ENCODE assay signal across 8 mouse cellular contexts in the genomic region with DNA sequence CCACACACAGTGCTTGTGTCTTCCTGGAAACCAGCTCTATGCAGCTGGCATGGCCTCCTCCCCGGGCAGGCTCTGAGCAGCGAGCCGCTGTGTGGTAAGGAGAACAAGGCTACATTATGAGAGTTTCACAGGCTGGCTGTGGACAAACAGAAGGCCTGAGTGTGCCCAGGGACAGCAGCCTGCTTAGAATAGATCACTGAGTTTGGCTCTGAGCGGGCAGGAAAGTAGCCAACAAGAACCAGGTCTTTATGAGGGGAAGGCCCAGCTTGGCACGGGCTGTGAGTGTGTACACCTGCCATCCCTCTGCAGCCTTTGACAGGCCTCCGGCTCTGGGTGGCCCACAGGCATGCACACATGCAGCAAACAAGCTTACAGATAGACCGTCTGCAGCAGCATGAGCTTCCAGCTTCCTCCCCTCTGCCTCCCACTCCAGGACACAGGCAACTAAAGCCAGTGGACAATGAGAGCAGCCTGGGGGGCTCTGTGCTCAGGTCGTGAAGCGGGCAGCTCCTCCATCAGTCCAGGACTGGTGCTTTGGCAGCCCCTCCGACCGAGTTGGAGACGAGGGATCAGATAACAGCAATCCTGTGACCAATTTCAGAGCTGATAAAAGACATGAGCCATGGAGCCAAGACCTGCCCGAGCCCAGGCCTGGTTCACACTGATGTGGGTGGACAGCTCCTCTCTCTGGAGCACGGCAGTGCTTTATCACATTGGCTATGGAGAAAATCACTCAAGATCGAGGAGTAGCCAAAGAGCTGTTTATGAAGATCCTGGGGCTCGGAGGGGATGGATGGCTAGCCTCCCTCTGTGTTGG. TPM values are rescaled to one million over a fixed set of nuclear protein-coding genes. Genes with fewer than 3 reads are reported as not detected.
A peak's percentile ranks its signal among the peaks of the same experiment; 100 is the strongest.
DNase-seq lines count a peak whose midpoint lies in the region; ATAC-seq and TF ChIP-seq lines count a peak whose summit lies in the region.

No protein-coding gene starts in this region.

- no peaks in the 10 kb centered on the region for H3K36me3 ChIP-seq in liver, embryonic 11.5 days (ENCODE audit: control insufficient read depth, insufficient read depth, low read length)
- H3K36me3 ChIP-seq in embryonic facial prominence, embryonic 10.5 days (replicated peaks): no peaks in the 10 kb centered on the region
- H3K36me3 ChIP-seq in neural tube, embryonic 13.5 days: no peaks in the 10 kb centered on the region

- no peaks in the 10 kb centered on the region for H3K9me3 ChIP-seq in liver, embryonic 11.5 days (ENCODE audit: control insufficient read depth, low read length)
- H3K9me3 ChIP-seq in embryonic facial prominence, embryonic 10.5 days: no peaks in the 10 kb centered on the region
- no peaks in the 10 kb centered on the region for H3K9me3 ChIP-seq in neural tube, embryonic 13.5 days

- H3K4me1 ChIP-seq in liver, embryonic 11.5 days (replicated peaks; ENCODE audit: control insufficient read depth, insufficient read depth, low read length): peaks cover 35% of the 10 kb centered on the region
- H3K4me1 ChIP-seq in embryonic facial prominence, embryonic 10.5 days: peaks cover 18% of the 10 kb centered on the region
- 0 out of 2 replicates have a peak, but pooled peaks cover 3% of the 10 kb centered on the region for H3K4me1 ChIP-seq in neural tube, embryonic 13.5 days (replicated peaks)

- H3K27me3 ChIP-seq in liver, embryonic 11.5 days (replicated peaks; ENCODE audit: control insufficient read depth, insufficient read depth, low read length): peaks cover 6% of the 10 kb centered on the region; the same call in 1 of the 2 replicates
- no peaks in the 10 kb centered on the region for H3K27me3 ChIP-seq in embryonic facial prominence, embryonic 10.5 days (replicated peaks; ENCODE audit: low read depth, poor library complexity, severe bottlenecking)
- no peaks in the 10 kb centered on the region for H3K27me3 ChIP-seq in neural tube, embryonic 13.5 days

- no peak overlapping the region for H3K4me2 ChIP-seq in liver, embryonic 11.5 days
- H3K4me2 ChIP-seq in neural tube, embryonic 13.5 days: no peak overlapping the region

- 60% methylated on average over 16 of the region's 16 CpGs for WGBS in liver, embryonic 11.5 days
- WGBS in embryonic facial prominence, embryonic 10.5 days: 57% methylated on average over 16 of the region's 16 CpGs
- WGBS in neural tube, embryonic 13.5 days: 70% methylated on average over 16 of the region's 16 CpGs

- no peak for ATAC-seq in liver, embryonic 11.5 days (replicated peaks; ENCODE audit: low FRiP score)
- peak; percentile 65 for ATAC-seq in neural tube, embryonic 13.5 days (ENCODE audit: low read depth)

- DNase-seq in liver: peak; percentile 44
- DNase-seq in liver, embryonic 11.5 days (ENCODE audit: low spot score): no peak
- DNase-seq in embryonic facial prominence, embryonic 10.5 days (ENCODE audit: low spot score): no peak
- peak; percentile 61 to 78 for DNase-seq in layer of hippocampus, adult 2 months (ENCODE audit: low spot score in 2 of 2)
- DNase-seq in spleen, postnatal 36 days (ENCODE audit: low spot score in 2 of 2): no peak
- DNase-seq in thymus, postnatal 14 days: no peak
- no peak for DNase-seq in kidney, adult 18-20 months

- H3K4me3 ChIP-seq in liver, embryonic 11.5 days (ENCODE audit: low read depth, low read length): no peak overlapping the region
- no peak overlapping the region for H3K4me3 ChIP-seq in embryonic facial prominence, embryonic 10.5 days
- no peak overlapping the region for H3K4me3 ChIP-seq in layer of hippocampus, adult 2 months
- no peak overlapping the region for H3K4me3 ChIP-seq in neural tube, embryonic 13.5 days

- H3K27ac ChIP-seq in liver, embryonic 11.5 days (ENCODE audit: low read depth, low read length): no peak overlapping the region
- H3K27ac ChIP-seq in embryonic facial prominence, embryonic 10.5 days (replicated peaks): 0 out of 2 replicates have a peak overlapping the region, but pooled peaks have one; percentile 19
- peak overlapping the region; percentile 70 for H3K27ac ChIP-seq in layer of hippocampus, adult 2 months
- no peak overlapping the region; the same call in 1 of the 2 replicates for H3K27ac ChIP-seq in neural tube, embryonic 13.5 days (replicated peaks)

- no peak overlapping the region for H3K9ac ChIP-seq in liver, embryonic 11.5 days (ENCODE audit: low read depth, low read length)
- no peak overlapping the region for H3K9ac ChIP-seq in neural tube, embryonic 13.5 days

- TF ChIP-seq CTCF in layer of hippocampus, adult 2 months (conservative IDR thresholded peaks at IDR 0.05): no peak

RNA-seq across cellular contexts. Expression of gene Bloc1s4, which starts 9.4 kb away (rescaled TPM):
- 29.1 and 30.0 TPM in 2 replicates for polyA plus RNA-seq in liver, embryonic 11.5 days (2014; fragmentation: Nextera tagmentation; extraction: Ambion mirVana)
- polyA plus RNA-seq in embryonic facial prominence, embryonic 10.5 days (2016; fragmentation: Nextera tagmentation; extraction: Ambion mirVana): 20.5 and 24.2 TPM in 2 replicates
- total RNA-seq in layer of hippocampus, adult 2 months (2021): 10 to 100 TPM; 22.4 to 26.0 TPM
- 26.8 and 29.8 TPM in 2 replicates for polyA plus RNA-seq in neural tube, embryonic 13.5 days (2015; fragmentation: Nextera tagmentation; extraction: Ambion mirVana)

RNA-seq across cellular contexts. Expression of gene D5Ertd579e, which starts 43.2 kb away (rescaled TPM):
- polyA plus RNA-seq in liver, embryonic 11.5 days (2014; fragmentation: Nextera tagmentation; extraction: Ambion mirVana): 19.3 TPM in 2 replicates
- 25.7 and 28.5 TPM in 2 replicates for polyA plus RNA-seq in embryonic facial prominence, embryonic 10.5 days (2016; fragmentation: Nextera tagmentation; extraction: Ambion mirVana)
- 100 to 1,000 TPM; 100 to 103 TPM for total RNA-seq in layer of hippocampus, adult 2 months (2021)
- polyA plus RNA-seq in neural tube, embryonic 13.5 days (2015; fragmentation: Nextera tagmentation; extraction: Ambion mirVana): 26.6 and 26.9 TPM in 2 replicates

RNA-seq across cellular contexts. Expression of gene Mrfap1, which starts 57.6 kb away (rescaled TPM):
- polyA plus RNA-seq in liver, embryonic 11.5 days (2014; fragmentation: Nextera tagmentation; extraction: Ambion mirVana): 366 and 368 TPM in 2 replicates
- 494 and 508 TPM in 2 replicates for polyA plus RNA-seq in embryonic facial prominence, embryonic 10.5 days (2016; fragmentation: Nextera tagmentation; extraction: Ambion mirVana)
- total RNA-seq in layer of hippocampus, adult 2 months (2021): 100 to 1,000 TPM; 577 to 598 TPM
- polyA plus RNA-seq in neural tube, embryonic 13.5 days (2015; fragmentation: Nextera tagmentation; extraction: Ambion mirVana): 323 and 340 TPM in 2 replicates

Comparison
In these comparisons a context has a peak if more than half of its experiments do, and no peak if none do; other contexts are left out.
1. DNase-seq: peak in liver (single experiment) and layer of hippocampus, adult 2 months (2 of 2); none in liver, embryonic 11.5 days (single experiment), embryonic facial prominence, embryonic 10.5 days (single experiment), spleen, postnatal 36 days (0 of 2), thymus, postnatal 14 days (single experiment) and kidney, adult 18-20 months (single experiment).
2. H3K27ac ChIP-seq: peak in embryonic facial prominence, embryonic 10.5 days (single experiment) and layer of hippocampus, adult 2 months (single experiment); none in liver, embryonic 11.5 days (single experiment) and neural tube, embryonic 13.5 days (single experiment).